Mouse (Mus musculus): ENCODE measurements at regions not wholly inside any gene's neighbourhood (a gene's known extent, or its start where the extent isn't known, plus 50 kb on each side); places are given as distances from the start of the nearest gene placed in this dataset.

- Histone ChIP-seq H3K4me2 (replicated peaks; ENCODE audit: low read depth, low read length) (no peak overlapping the region), H3K9me3 (ENCODE audit: control insufficient read depth, low read length) (no peaks in the 10 kb centered on the region), H3K36me3 (ENCODE audit: control insufficient read depth, insufficient read depth, low read length) (no peaks in the 10 kb centered on the region), H3K9ac (ENCODE audit: low read depth, low read length) (no peak overlapping the region), H3K4me1 (replicated peaks; ENCODE audit: control insufficient read depth, insufficient read depth, low read length) (no peaks in the 10 kb centered on the region), H3K27me3 (ENCODE audit: control insufficient read depth, insufficient read depth, low read length) (no peaks in the 10 kb centered on the region), H3K4me3 (ENCODE audit: low read depth, low read length) (no peak overlapping the region), H3K27ac (ENCODE audit: low read depth, low read length) (no peak overlapping the region)
- 72% methylated on average over 4 of the region's 4 CpGs for WGBS
- DNase-seq (ENCODE audit: low spot score) (no peak), ATAC-seq (ENCODE audit: low FRiP score) (no peak)
Measured at GRCm38 (mm10) chr10:124250004-124250403, 986.2 kb downstream of the Fam19a2 start.

GRCm38 (mm10) chr10:124288301-124288995 is 1024.7 kb downstream of the Fam19a2 start:
- ATAC-seq (ENCODE audit: low FRiP score) (no peak), DNase-seq (ENCODE audit: low spot score) (no peak)
- H3K9me3 ChIP-seq (ENCODE audit: control insufficient read depth, low read length) = no peaks in the 10 kb centered on the region
- no peak overlapping the region for H3K4me2 ChIP-seq (replicated peaks; ENCODE audit: low read depth, low read length)
- WGBS = 76% methylated on average over 18 of the region's 18 CpGs
- no peak overlapping the region for H3K4me3 ChIP-seq (ENCODE audit: low read depth, low read length)
- no peaks in the 10 kb centered on the region for H3K27me3 ChIP-seq (ENCODE audit: control insufficient read depth, insufficient read depth, low read length)
- H3K27ac ChIP-seq (ENCODE audit: low read depth, low read length) = no peak overlapping the region
- H3K9ac ChIP-seq (ENCODE audit: low read depth, low read length) = no peak overlapping the region
- H3K36me3 ChIP-seq (ENCODE audit: control insufficient read depth, insufficient read depth, low read length) = no peaks in the 10 kb centered on the region
- H3K4me1 ChIP-seq (replicated peaks; ENCODE audit: control insufficient read depth, insufficient read depth, low read length) = no peaks in the 10 kb centered on the region

- no peaks in the 10 kb centered on the region for H3K9me3 ChIP-seq (ENCODE audit: control insufficient read depth, low read length)
- no peak overlapping the region for H3K27ac ChIP-seq (ENCODE audit: low read depth, low read length)
- no peak for ATAC-seq (ENCODE audit: low FRiP score)
- H3K27me3 ChIP-seq (ENCODE audit: control insufficient read depth, insufficient read depth, low read length) = no peaks in the 10 kb centered on the region
- no peak for DNase-seq (ENCODE audit: low spot score)
- no peaks in the 10 kb centered on the region for H3K36me3 ChIP-seq (ENCODE audit: control insufficient read depth, insufficient read depth, low read length)
- no peak overlapping the region for H3K4me2 ChIP-seq (replicated peaks; ENCODE audit: low read depth, low read length)
- H3K4me1 ChIP-seq (replicated peaks; ENCODE audit: control insufficient read depth, insufficient read depth, low read length) = no peaks in the 10 kb centered on the region
- H3K9ac ChIP-seq (ENCODE audit: low read depth, low read length) = no peak overlapping the region
- H3K4me3 ChIP-seq (ENCODE audit: low read depth, low read length) = no peak overlapping the region
- WGBS = 92% methylated on average over 2 of the region's 2 CpGs
Measured at GRCm38 (mm10) chr10:124297198-124297677, 1033.4 kb downstream of the Fam19a2 start.

GRCm38 (mm10) chr10:124304683-124305082 is 1040.9 kb downstream of the Fam19a2 start:
- DNase-seq (ENCODE audit: low spot score) = no peak
- H3K27ac ChIP-seq (ENCODE audit: low read depth, low read length) = no peak overlapping the region
- no peak overlapping the region for H3K4me2 ChIP-seq (replicated peaks; ENCODE audit: low read depth, low read length)
- H3K36me3 ChIP-seq (ENCODE audit: control insufficient read depth, insufficient read depth, low read length) = no peaks in the 10 kb centered on the region
- H3K4me3 ChIP-seq (ENCODE audit: low read depth, low read length) = no peak overlapping the region
- H3K4me1 ChIP-seq (replicated peaks; ENCODE audit: control insufficient read depth, insufficient read depth, low read length) = no peaks in the 10 kb centered on the region
- 100% methylated on average over 1 of the region's 1 CpGs for WGBS
- ATAC-seq (ENCODE audit: low FRiP score) = no peak
- H3K9me3 ChIP-seq (ENCODE audit: control insufficient read depth, low read length) = no peaks in the 10 kb centered on the region
- H3K9ac ChIP-seq (ENCODE audit: low read depth, low read length) = no peak overlapping the region
- H3K27me3 ChIP-seq (ENCODE audit: control insufficient read depth, insufficient read depth, low read length) = no peaks in the 10 kb centered on the region

- DNase-seq (ENCODE audit: low spot score) (no peak), ATAC-seq (ENCODE audit: low FRiP score) (no peak)
- WGBS = 88% methylated on average over 3 of the region's 3 CpGs
- Histone ChIP-seq H3K4me3 (ENCODE audit: low read depth, low read length) (no peak overlapping the region), H3K4me1 (replicated peaks; ENCODE audit: control insufficient read depth, insufficient read depth, low read length) (no peaks in the 10 kb centered on the region), H3K27ac (ENCODE audit: low read depth, low read length) (no peak overlapping the region), H3K9ac (ENCODE audit: low read depth, low read length) (no peak overlapping the region), H3K36me3 (ENCODE audit: control insufficient read depth, insufficient read depth, low read length) (no peaks in the 10 kb centered on the region), H3K4me2 (replicated peaks; ENCODE audit: low read depth, low read length) (no peak overlapping the region), H3K27me3 (ENCODE audit: control insufficient read depth, insufficient read depth, low read length) (no peaks in the 10 kb centered on the region), H3K9me3 (ENCODE audit: control insufficient read depth, low read length) (no peaks in the 10 kb centered on the region)
Measured at GRCm38 (mm10) chr10:124305644-124306043, 1041.8 kb downstream of the Fam19a2 start.

- ATAC-seq (ENCODE audit: low FRiP score) = peak; percentile 65
Measured at GRCm38 (mm10) chr10:124318761-124319160, 1055.0 kb downstream of the Fam19a2 start.

GRCm38 (mm10) chr10:124320191-124321110 is 1056.7 kb downstream of the Fam19a2 start:
- no peak overlapping the region for H3K4me2 ChIP-seq (replicated peaks; ENCODE audit: low read depth, low read length)
- H3K27ac ChIP-seq (ENCODE audit: low read depth, low read length) = no peak overlapping the region
- no peak overlapping the region for H3K9ac ChIP-seq (ENCODE audit: low read depth, low read length)
- no peaks in the 10 kb centered on the region for H3K27me3 ChIP-seq (ENCODE audit: control insufficient read depth, insufficient read depth, low read length)
- DNase-seq (ENCODE audit: low spot score) (no peak), ATAC-seq (ENCODE audit: low FRiP score) (no peak)
- H3K4me1 ChIP-seq (replicated peaks; ENCODE audit: control insufficient read depth, insufficient read depth, low read length) = no peaks in the 10 kb centered on the region
- 73% methylated on average over 8 of the region's 8 CpGs for WGBS
- no peak overlapping the region for H3K4me3 ChIP-seq (ENCODE audit: low read depth, low read length)
- H3K36me3 ChIP-seq (ENCODE audit: control insufficient read depth, insufficient read depth, low read length) = no peaks in the 10 kb centered on the region
- H3K9me3 ChIP-seq (ENCODE audit: control insufficient read depth, low read length) = no peaks in the 10 kb centered on the region

More at GRCm38 (mm10) chr10:124318761-124319160, 1055.0 kb downstream of the Fam19a2 start:
- DNase-seq (ENCODE audit: low spot score) = no peak
- H3K4me3 ChIP-seq (ENCODE audit: low read depth, low read length) = no peak overlapping the region
- no peaks in the 10 kb centered on the region for H3K27me3 ChIP-seq (ENCODE audit: control insufficient read depth, insufficient read depth, low read length)
- H3K4me1 ChIP-seq (replicated peaks; ENCODE audit: control insufficient read depth, insufficient read depth, low read length) = no peaks in the 10 kb centered on the region
- H3K27ac ChIP-seq (ENCODE audit: low read depth, low read length) = no peak overlapping the region
- H3K9me3 ChIP-seq (ENCODE audit: control insufficient read depth, low read length) = no peaks in the 10 kb centered on the region
- H3K9ac ChIP-seq (ENCODE audit: low read depth, low read length) = no peak overlapping the region
- no peaks in the 10 kb centered on the region for H3K36me3 ChIP-seq (ENCODE audit: control insufficient read depth, insufficient read depth, low read length)
- H3K4me2 ChIP-seq (replicated peaks; ENCODE audit: low read depth, low read length) = no peak overlapping the region
- 36% methylated on average over 1 of the region's 1 CpGs for WGBS

GRCm38 (mm10) chr10:124332491-124332890 is 1056.8 kb downstream of the Slc16a7 start:
- no peak for DNase-seq (ENCODE audit: low spot score)
- no peaks in the 10 kb centered on the region for H3K27me3 ChIP-seq (ENCODE audit: control insufficient read depth, insufficient read depth, low read length)
- H3K9me3 ChIP-seq (ENCODE audit: control insufficient read depth, low read length) = no peaks in the 10 kb centered on the region
- no peak overlapping the region for H3K4me3 ChIP-seq (ENCODE audit: low read depth, low read length)
- no peak for ATAC-seq (ENCODE audit: low FRiP score)
- no peaks in the 10 kb centered on the region for H3K4me1 ChIP-seq (replicated peaks; ENCODE audit: control insufficient read depth, insufficient read depth, low read length)
- no peak overlapping the region for H3K27ac ChIP-seq (ENCODE audit: low read depth, low read length)
- no peak overlapping the region for H3K9ac ChIP-seq (ENCODE audit: low read depth, low read length)
- H3K4me2 ChIP-seq (replicated peaks; ENCODE audit: low read depth, low read length) = no peak overlapping the region
- WGBS = 81% methylated on average over 1 of the region's 1 CpGs
- H3K36me3 ChIP-seq (ENCODE audit: control insufficient read depth, insufficient read depth, low read length) = no peaks in the 10 kb centered on the region
